Mouse (Mus musculus): Measurements from ENCODE around the gene Cdk19. TPM values are rescaled to one million over a fixed set of nuclear protein-coding genes. Genes with fewer than 3 reads are reported as not detected.

Gene Cdk19
- polyA plus RNA-seq, 1 experiment from 2014 or later, result 19.6 TPM

DNA sequence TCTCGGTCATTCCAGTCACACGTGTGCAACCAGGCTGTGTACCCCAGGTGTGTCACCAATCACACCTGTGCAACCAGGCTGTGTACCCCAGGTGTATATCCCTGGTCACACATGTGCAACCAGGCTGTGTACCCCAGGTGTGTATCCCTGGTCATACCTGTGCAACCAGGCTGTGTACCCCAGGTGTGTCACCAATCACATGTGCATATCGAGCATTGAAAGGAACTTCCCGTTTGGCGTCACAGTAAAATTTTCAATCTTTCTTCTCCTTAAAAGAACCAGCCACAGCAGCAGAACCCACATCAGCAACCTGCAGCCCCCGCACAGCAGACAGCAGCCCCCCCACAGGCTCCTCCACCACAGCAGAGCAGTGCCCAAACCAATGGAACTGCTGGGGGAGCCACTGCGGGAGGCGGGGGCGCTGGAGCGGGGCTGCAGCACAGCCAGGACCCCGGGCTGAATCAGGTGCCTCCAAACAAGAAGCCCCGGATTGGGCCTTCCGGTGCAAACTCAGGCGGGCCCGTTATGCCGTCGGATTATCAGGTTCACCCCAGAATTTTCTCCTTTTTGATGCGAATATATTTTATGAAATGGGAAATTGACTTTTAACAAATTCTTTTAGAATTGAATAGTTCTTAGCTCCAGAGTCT is 138.2 kb downstream of the Cdk19 start:
- peaks cover 13% of the 10 kb centered on the region for H3K36me3 ChIP-seq (ENCODE audit: control insufficient read depth, insufficient read depth)
- no peak overlapping the region for H3K9ac ChIP-seq (replicated peaks; ENCODE audit: low read depth, low read length)
- no peak overlapping the region for H3K4me3 ChIP-seq (replicated peaks; ENCODE audit: low read length)
- ATAC-seq, result no peak
- WGBS, result 96% methylated on average over 18 of the region's 18 CpGs
- no peaks in the 10 kb centered on the region for H3K27me3 ChIP-seq (replicated peaks; ENCODE audit: control insufficient read depth, insufficient read depth, low read length)
- no peaks in the 10 kb centered on the region for H3K4me1 ChIP-seq (replicated peaks; ENCODE audit: control insufficient read depth, insufficient read depth, low read length)
- no peak overlapping the region for H3K27ac ChIP-seq (ENCODE audit: low read length)
- no peak overlapping the region for H3K4me2 ChIP-seq (ENCODE audit: low read length)
- H3K9me3 ChIP-seq (ENCODE audit: control insufficient read depth, low read length), result no peaks in the 10 kb centered on the region

DNA sequence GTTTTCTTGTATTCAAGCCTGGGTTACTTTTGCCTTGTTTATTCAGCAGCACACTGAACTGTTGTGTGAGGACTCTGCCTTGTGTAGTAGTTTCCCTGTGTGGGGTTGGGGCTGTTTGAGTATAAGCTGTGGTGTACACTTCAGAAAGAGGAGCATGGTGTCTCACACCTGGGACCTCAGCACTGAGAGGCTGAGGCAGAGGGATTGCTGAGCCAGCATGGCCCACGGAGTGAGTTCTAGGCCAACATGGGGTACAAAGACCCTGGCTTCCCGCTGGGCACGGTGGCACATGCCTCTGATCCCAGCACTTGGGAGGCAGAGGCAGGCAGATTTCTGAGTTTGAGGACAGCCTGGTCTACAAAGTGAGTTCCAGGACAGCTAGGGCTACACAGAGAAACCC is 139.3 kb downstream of the Cdk19 start:
- WGBS, result 98% methylated on average over 3 of the region's 3 CpGs
- no peak overlapping the region for H3K27ac ChIP-seq (ENCODE audit: low read length)
- H3K4me3 ChIP-seq (replicated peaks; ENCODE audit: low read length), result no peak overlapping the region
- no peak overlapping the region for H3K9ac ChIP-seq (replicated peaks; ENCODE audit: low read depth, low read length)
- H3K4me2 ChIP-seq (ENCODE audit: low read length), result no peak overlapping the region
- no peaks in the 10 kb centered on the region for H3K27me3 ChIP-seq (replicated peaks; ENCODE audit: control insufficient read depth, insufficient read depth, low read length)
- H3K4me1 ChIP-seq (replicated peaks; ENCODE audit: control insufficient read depth, insufficient read depth, low read length), result no peaks in the 10 kb centered on the region
- H3K36me3 ChIP-seq (ENCODE audit: control insufficient read depth, insufficient read depth), result peaks cover 13% of the 10 kb centered on the region
- ATAC-seq, result no peak
- H3K9me3 ChIP-seq (ENCODE audit: control insufficient read depth, low read length), result no peaks in the 10 kb centered on the region

DNA sequence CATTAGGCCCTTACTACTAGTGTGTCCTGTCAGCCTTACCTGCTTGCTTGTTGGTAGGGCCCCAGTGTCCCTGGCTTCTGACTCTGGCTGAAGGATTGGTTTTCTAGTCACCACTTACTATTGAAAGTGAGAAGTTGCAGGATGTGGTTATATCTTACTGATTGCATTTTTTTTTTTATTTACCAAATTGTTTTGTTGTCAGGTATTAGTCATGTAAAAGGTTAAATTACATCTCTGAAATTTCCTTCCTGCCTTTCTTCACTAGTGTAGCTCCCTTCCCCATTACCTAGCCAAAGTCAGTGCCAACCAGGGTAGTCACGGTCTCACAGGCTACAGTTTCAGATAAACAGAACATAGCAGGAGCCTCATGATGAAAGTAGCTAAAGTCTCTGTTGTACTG is 139.9 kb downstream of the Cdk19 start:
- Histone ChIP-seq H3K4me1 (replicated peaks; ENCODE audit: control insufficient read depth, insufficient read depth, low read length) (no peaks in the 10 kb centered on the region), H3K4me3 (replicated peaks; ENCODE audit: low read length) (no peak overlapping the region), H3K9ac (replicated peaks; ENCODE audit: low read depth, low read length) (no peak overlapping the region), H3K36me3 (ENCODE audit: control insufficient read depth, insufficient read depth) (peaks cover 13% of the 10 kb centered on the region), H3K4me2 (ENCODE audit: low read length) (no peak overlapping the region), H3K27ac (ENCODE audit: low read length) (no peak overlapping the region), H3K9me3 (ENCODE audit: control insufficient read depth, low read length) (no peaks in the 10 kb centered on the region), H3K27me3 (replicated peaks; ENCODE audit: control insufficient read depth, insufficient read depth, low read length) (no peaks in the 10 kb centered on the region)
- WGBS, result 86% methylated on average over 1 of the region's 1 CpGs
- ATAC-seq, result no peak

DNA sequence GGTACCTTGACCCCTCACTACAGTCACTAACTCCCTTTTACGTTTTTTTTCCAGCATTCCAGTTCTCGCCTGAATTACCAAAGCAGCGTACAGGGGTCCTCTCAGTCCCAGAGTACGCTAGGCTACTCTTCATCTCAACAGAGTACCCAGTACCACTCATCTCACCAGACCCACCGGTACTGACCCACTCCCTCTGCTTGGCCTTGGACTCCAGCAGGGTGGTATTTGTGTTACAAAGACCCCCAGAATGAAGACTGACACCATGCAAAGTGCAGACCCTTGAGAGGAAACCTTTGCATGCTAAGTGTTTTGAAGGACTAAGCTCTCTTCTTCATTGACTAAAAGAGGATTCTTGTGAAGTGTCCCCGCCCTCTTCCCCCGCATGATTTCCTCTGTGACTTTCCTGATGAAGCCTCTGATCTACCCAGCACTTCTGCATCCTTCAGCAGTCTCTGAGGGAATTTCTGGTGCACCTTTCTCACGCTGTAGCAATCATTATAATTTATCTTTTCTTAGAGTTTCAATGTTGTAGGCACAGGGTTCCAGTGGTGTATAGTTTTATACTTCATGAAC is 140.3 kb downstream of the Cdk19 start:
- Histone ChIP-seq H3K9me3 (ENCODE audit: control insufficient read depth, low read length) (no peaks in the 10 kb centered on the region), H3K4me2 (ENCODE audit: low read length) (no peak overlapping the region), H3K27me3 (replicated peaks; ENCODE audit: control insufficient read depth, insufficient read depth, low read length) (no peaks in the 10 kb centered on the region), H3K4me1 (replicated peaks; ENCODE audit: control insufficient read depth, insufficient read depth, low read length) (no peaks in the 10 kb centered on the region), H3K36me3 (ENCODE audit: control insufficient read depth, insufficient read depth) (peaks cover 13% of the 10 kb centered on the region), H3K4me3 (replicated peaks; ENCODE audit: low read length) (no peak overlapping the region), H3K9ac (replicated peaks; ENCODE audit: low read depth, low read length) (no peak overlapping the region), H3K27ac (ENCODE audit: low read length) (no peak overlapping the region)
- WGBS, result 76% methylated on average over 8 of the region's 8 CpGs
- ATAC-seq, result no peak

DNA sequence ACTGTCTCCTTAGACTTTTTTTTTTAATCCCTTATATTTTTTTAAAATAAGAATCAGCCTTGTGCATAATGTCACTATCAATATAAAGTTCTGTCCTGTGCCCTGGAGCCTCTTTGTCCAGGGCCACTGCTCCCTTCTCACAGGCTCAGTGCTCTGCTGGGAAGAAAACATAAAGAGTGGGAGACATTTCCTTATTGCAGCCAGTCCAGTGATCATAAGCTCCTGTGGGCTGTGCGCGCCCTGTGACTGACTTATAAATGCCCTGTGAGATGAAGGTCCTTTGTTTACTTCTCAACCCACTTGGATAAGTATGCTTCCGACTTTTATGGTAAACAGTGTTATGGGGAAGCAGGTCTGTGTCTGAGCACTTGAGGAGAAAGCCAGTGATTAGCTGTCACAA is 142.2 kb downstream of the Cdk19 start:
- Histone ChIP-seq H3K9me3 (ENCODE audit: control insufficient read depth, low read length) (no peaks in the 10 kb centered on the region), H3K27me3 (replicated peaks; ENCODE audit: control insufficient read depth, insufficient read depth, low read length) (no peaks in the 10 kb centered on the region), H3K36me3 (ENCODE audit: control insufficient read depth, insufficient read depth) (peaks cover 10% of the 10 kb centered on the region), H3K4me2 (ENCODE audit: low read length) (no peak overlapping the region), H3K4me1 (replicated peaks; ENCODE audit: control insufficient read depth, insufficient read depth, low read length) (no peaks in the 10 kb centered on the region), H3K27ac (ENCODE audit: low read length) (no peak overlapping the region), H3K4me3 (replicated peaks; ENCODE audit: low read length) (no peak overlapping the region), H3K9ac (replicated peaks; ENCODE audit: low read depth, low read length) (no peak overlapping the region)
- no peak for ATAC-seq
- WGBS, result 80% methylated on average over 3 of the region's 3 CpGs

DNA sequence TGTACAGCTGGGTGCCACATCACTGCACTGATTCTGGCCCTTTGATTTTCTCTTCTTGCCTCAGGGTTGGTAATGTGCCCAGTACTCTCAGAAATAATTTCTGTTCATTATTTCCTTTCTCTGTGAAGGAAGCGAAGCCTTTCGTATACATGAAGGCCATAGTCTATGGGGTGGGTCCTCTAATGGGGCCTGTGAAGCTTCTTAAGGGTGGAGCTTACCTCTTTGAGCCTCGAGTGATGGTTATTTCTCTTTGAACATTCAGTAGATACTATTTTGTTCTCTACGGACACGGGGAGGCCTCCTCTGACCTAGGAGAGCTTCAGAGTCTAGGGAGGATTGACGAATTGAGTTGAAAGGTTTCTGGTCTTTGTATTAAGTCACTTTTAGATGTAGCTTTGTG is 142.9 kb downstream of the Cdk19 start:
- Histone ChIP-seq H3K4me3 (replicated peaks; ENCODE audit: low read length) (no peak overlapping the region), H3K9me3 (ENCODE audit: control insufficient read depth, low read length) (no peaks in the 10 kb centered on the region), H3K36me3 (ENCODE audit: control insufficient read depth, insufficient read depth) (peaks cover 9% of the 10 kb centered on the region), H3K4me1 (replicated peaks; ENCODE audit: control insufficient read depth, insufficient read depth, low read length) (no peaks in the 10 kb centered on the region), H3K27me3 (replicated peaks; ENCODE audit: control insufficient read depth, insufficient read depth, low read length) (no peaks in the 10 kb centered on the region), H3K4me2 (ENCODE audit: low read length) (no peak overlapping the region), H3K9ac (replicated peaks; ENCODE audit: low read depth, low read length) (no peak overlapping the region), H3K27ac (ENCODE audit: low read length) (no peak overlapping the region)
- ATAC-seq, result no peak
- WGBS, result 82% methylated on average over 6 of the region's 6 CpGs

DNA sequence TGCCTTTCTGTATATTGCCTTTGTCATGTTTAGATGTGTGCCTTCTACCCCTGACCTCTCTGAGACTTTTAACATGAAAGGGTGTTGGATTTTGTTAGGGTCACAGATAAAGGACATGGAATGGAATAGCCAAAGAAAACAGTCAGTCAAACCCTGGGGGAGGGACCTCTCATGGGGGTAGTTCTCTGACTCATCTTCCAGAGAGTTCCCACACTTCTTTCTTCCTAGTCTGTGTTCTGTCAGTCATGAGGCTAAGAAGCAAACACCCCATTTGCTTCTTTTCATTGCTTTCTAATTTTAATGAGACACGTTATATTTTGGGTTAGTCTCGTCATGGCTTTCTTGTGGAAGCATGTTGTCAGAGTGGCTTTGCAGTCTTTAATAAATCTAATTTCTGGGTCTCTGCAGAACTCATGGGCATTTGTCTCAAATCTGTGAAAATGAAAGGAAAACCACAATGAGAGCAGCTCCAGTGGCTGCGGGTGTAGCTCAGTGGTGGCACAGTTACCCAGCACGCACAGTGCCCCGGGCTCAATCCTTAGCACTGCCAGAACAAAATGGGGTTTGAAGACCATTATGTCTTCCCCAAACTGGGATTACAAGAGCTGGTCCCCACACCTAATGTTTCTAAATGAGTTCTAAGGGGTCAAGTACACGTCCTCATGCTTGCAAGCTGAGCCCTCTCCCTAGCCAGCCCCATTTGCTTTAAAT is 149.9 kb downstream of the Cdk19 start:
- H3K4me1 ChIP-seq (replicated peaks; ENCODE audit: control insufficient read depth, insufficient read depth, low read length), result no peaks in the 10 kb centered on the region
- H3K9me3 ChIP-seq (ENCODE audit: control insufficient read depth, low read length), result no peaks in the 10 kb centered on the region
- no peak for ATAC-seq
- no peak overlapping the region for H3K27ac ChIP-seq (ENCODE audit: low read length)
- no peak overlapping the region for H3K4me2 ChIP-seq (ENCODE audit: low read length)
- H3K9ac ChIP-seq (replicated peaks; ENCODE audit: low read depth, low read length), result no peak overlapping the region
- H3K27me3 ChIP-seq (replicated peaks; ENCODE audit: control insufficient read depth, insufficient read depth, low read length), result no peaks in the 10 kb centered on the region
- no peak overlapping the region for H3K4me3 ChIP-seq (replicated peaks; ENCODE audit: low read length)
- no peaks in the 10 kb centered on the region for H3K36me3 ChIP-seq (ENCODE audit: control insufficient read depth, insufficient read depth)
- WGBS, result 78% methylated on average over 6 of the region's 6 CpGs

DNA sequence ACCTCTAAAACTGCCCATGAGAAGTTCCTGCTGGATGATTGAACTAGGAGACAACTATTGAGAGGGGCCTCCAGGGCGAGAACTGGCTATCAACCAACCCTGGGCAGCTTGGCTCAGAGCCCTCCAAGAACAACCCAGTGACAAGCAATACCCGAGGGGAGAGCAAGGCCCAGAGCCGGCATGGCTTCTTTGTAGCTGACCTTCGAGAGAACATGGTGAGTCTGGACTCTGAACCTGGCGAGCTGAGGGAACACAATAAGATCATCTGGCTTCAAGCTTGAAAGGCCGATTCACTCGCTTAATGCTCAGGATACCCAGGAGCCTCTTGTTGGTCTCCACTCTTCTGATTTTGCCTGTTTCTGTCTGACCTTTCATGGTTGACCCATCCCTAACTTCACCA is 151.8 kb downstream of the Cdk19 start:
- no peak overlapping the region for H3K4me3 ChIP-seq (replicated peaks; ENCODE audit: low read length)
- no peaks in the 10 kb centered on the region for H3K4me1 ChIP-seq (replicated peaks; ENCODE audit: control insufficient read depth, insufficient read depth, low read length)
- WGBS, result 88% methylated on average over 7 of the region's 7 CpGs
- H3K27me3 ChIP-seq (replicated peaks; ENCODE audit: control insufficient read depth, insufficient read depth, low read length), result no peaks in the 10 kb centered on the region
- H3K9ac ChIP-seq (replicated peaks; ENCODE audit: low read depth, low read length), result no peak overlapping the region
- ATAC-seq, result no peak
- H3K36me3 ChIP-seq (ENCODE audit: control insufficient read depth, insufficient read depth), result no peaks in the 10 kb centered on the region
- H3K4me2 ChIP-seq (ENCODE audit: low read length), result no peak overlapping the region
- H3K9me3 ChIP-seq (ENCODE audit: control insufficient read depth, low read length), result no peaks in the 10 kb centered on the region
- H3K27ac ChIP-seq (ENCODE audit: low read length), result no peak overlapping the region

DNA sequence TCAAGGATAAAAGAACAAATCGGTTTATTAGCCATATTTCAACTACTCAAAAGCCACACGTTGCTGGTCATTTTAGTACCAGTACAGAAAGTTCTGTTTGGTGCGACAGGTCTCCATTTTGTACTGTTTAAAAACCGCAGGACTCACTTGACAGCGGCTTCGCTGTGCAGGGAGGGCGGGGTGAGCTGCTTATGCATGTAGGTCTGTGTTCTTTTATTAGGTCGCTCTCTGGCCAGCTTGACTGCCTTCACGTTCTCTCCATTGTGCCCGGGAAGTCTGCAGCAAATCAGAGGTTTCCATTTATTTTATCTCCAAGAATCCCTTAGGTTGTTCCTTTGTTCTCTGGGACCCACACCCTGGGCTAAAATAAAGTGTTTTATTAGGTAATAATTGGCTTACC is 152.4 kb downstream of the Cdk19 start:
- H3K27ac ChIP-seq (ENCODE audit: low read length), result no peak overlapping the region
- no peaks in the 10 kb centered on the region for H3K36me3 ChIP-seq (ENCODE audit: control insufficient read depth, insufficient read depth)
- no peak overlapping the region for H3K9ac ChIP-seq (replicated peaks; ENCODE audit: low read depth, low read length)
- H3K4me3 ChIP-seq (replicated peaks; ENCODE audit: low read length), result no peak overlapping the region
- no peaks in the 10 kb centered on the region for H3K4me1 ChIP-seq (replicated peaks; ENCODE audit: control insufficient read depth, insufficient read depth, low read length)
- ATAC-seq, result no peak
- H3K9me3 ChIP-seq (ENCODE audit: control insufficient read depth, low read length), result no peaks in the 10 kb centered on the region
- H3K27me3 ChIP-seq (replicated peaks; ENCODE audit: control insufficient read depth, insufficient read depth, low read length), result no peaks in the 10 kb centered on the region
- no peak overlapping the region for H3K4me2 ChIP-seq (ENCODE audit: low read length)
- WGBS, result 52% methylated on average over 10 of the region's 10 CpGs

All from forebrain, embryonic 16.5 days (tissue).